ENCODE assay signal across 22 mouse cellular contexts in genomic region chr6:15780688-15781087, GRCm38 (mm10).
DNase-seq lines count a peak whose midpoint lies in the region; ATAC-seq and TF ChIP-seq lines count a peak whose summit lies in the region.
"Had no signal": no experiment of that assay in that cellular context is flagged by ENCODE, and none has a peak within 500 bp of the region (broad histone marks: within the 10 kb centered on the region; RNA-seq: fewer than 3 reads in every experiment).

No protein-coding gene starts in this region.

- no peak overlapping the region for H3K4me3 ChIP-seq in heart, postnatal 0 days (ENCODE audit: low read depth, low read length)
- no peak overlapping the region for H3K4me3 ChIP-seq in forebrain, embryonic 12.5 days (replicated peaks)
- H3K4me3 ChIP-seq: embryonic facial prominence, embryonic 13.5 days; forebrain, embryonic 10.5 days; forebrain, embryonic 15.5 days; heart, embryonic 13.5 days; hindbrain, embryonic 12.5 days; intestine, embryonic 15.5 days had no signal

- H3K36me3 ChIP-seq in heart, postnatal 0 days (replicated peaks; ENCODE audit: control insufficient read depth, insufficient read depth, low read length) = no peaks in the 10 kb centered on the region; the same call in 1 of the 2 replicates
- no peaks in the 10 kb centered on the region for H3K36me3 ChIP-seq in forebrain, embryonic 12.5 days (replicated peaks)
- H3K36me3 ChIP-seq: forebrain, embryonic 10.5 days; forebrain, embryonic 15.5 days; hindbrain, embryonic 12.5 days; intestine, embryonic 15.5 days had no signal

- no peak for ATAC-seq in heart, postnatal 0 days (ENCODE audit: insufficient read depth, low read depth)
- no peak for ATAC-seq in forebrain, embryonic 12.5 days (ENCODE audit: low FRiP score)
- ATAC-seq: forebrain, embryonic 15.5 days; hindbrain, embryonic 16.5 days; intestine, embryonic 15.5 days had no signal

- 0 out of 2 replicates have a peak overlapping the region, but pooled peaks have one; percentile 20 for H3K27ac ChIP-seq in heart, postnatal 0 days (ENCODE audit: low read depth)
- H3K27ac ChIP-seq in forebrain, embryonic 12.5 days = no peak overlapping the region
- H3K27ac ChIP-seq: embryonic facial prominence, embryonic 13.5 days; forebrain, embryonic 10.5 days; forebrain, embryonic 15.5 days; heart, embryonic 13.5 days; hindbrain, embryonic 12.5 days; intestine, embryonic 15.5 days had no signal

- DNase-seq in heart, postnatal 0 days (ENCODE audit: low spot score) = no peak
- DNase-seq in heart, adult 8-10 months (ENCODE audit: low spot score) = no peak
- peak; percentile 36 for DNase-seq in 3134 (ENCODE audit: extremely low read depth, insufficient read length, low spot score)
- DNase-seq in adipocyte (ENCODE audit: low spot score) = peak; percentile 47
- DNase-seq in induced T-regulatory cell, adult 2 months (ENCODE audit: low read depth) = peak; percentile 20
- no peak for DNase-seq in cerebellum, postnatal 36 days
- DNase-seq in layer of hippocampus, adult 8-10 months (ENCODE audit: low spot score in 2 of 2) = no peak
- DNase-seq: adrenal gland, postnatal 10 days; cerebellum, adult 11-12 months; cerebellum, adult 9-10 months; cerebellum, postnatal 25 days; gastrocnemius, postnatal 25 days; heart, postnatal 10 days; heart, postnatal 4 days had no signal

- no peak overlapping the region for H3K9ac ChIP-seq in heart, postnatal 0 days (replicated peaks; ENCODE audit: low read depth, low read length)
- H3K9ac ChIP-seq in forebrain, embryonic 12.5 days = no peak overlapping the region
- H3K9ac ChIP-seq: embryonic facial prominence, embryonic 13.5 days; forebrain, embryonic 15.5 days; heart, embryonic 13.5 days; hindbrain, embryonic 12.5 days; intestine, embryonic 15.5 days had no signal

- H3K27me3 ChIP-seq in heart, postnatal 0 days (ENCODE audit: control insufficient read depth, insufficient read depth, low read length) = no peaks in the 10 kb centered on the region
- H3K27me3 ChIP-seq in forebrain, embryonic 12.5 days = no peaks in the 10 kb centered on the region
- H3K27me3 ChIP-seq: embryonic facial prominence, embryonic 13.5 days; forebrain, embryonic 15.5 days; heart, embryonic 13.5 days; hindbrain, embryonic 12.5 days; intestine, embryonic 15.5 days had no signal

- no peak for TF ChIP-seq EP300 in heart, postnatal 0 days (IDR thresholded peaks at IDR 0.05; ENCODE audit: low read depth)

- 65% methylated on average over 2 of the region's 2 CpGs for WGBS in heart, postnatal 0 days
- WGBS in forebrain, embryonic 12.5 days = 93% methylated on average over 2 of the region's 2 CpGs

- TF ChIP-seq CTCF in heart, postnatal 0 days (IDR thresholded peaks at IDR 0.05; ENCODE audit: low read depth) = no peak

- H3K4me2 ChIP-seq in heart, postnatal 0 days (ENCODE audit: low read depth, low read length) = no peak overlapping the region
- no peak overlapping the region for H3K4me2 ChIP-seq in forebrain, embryonic 12.5 days
- H3K4me2 ChIP-seq: embryonic facial prominence, embryonic 13.5 days; forebrain, embryonic 15.5 days; heart, embryonic 13.5 days; hindbrain, embryonic 12.5 days; intestine, embryonic 15.5 days had no signal

- H3K4me1 ChIP-seq in heart, postnatal 0 days (ENCODE audit: control insufficient read depth, insufficient read depth) = no peaks in the 10 kb centered on the region
- no peaks in the 10 kb centered on the region for H3K4me1 ChIP-seq in forebrain, embryonic 12.5 days
- H3K4me1 ChIP-seq: embryonic facial prominence, embryonic 13.5 days; forebrain, embryonic 10.5 days; forebrain, embryonic 15.5 days; hindbrain, embryonic 12.5 days; intestine, embryonic 15.5 days had no signal

- H3K9me3 ChIP-seq in heart, postnatal 0 days (replicated peaks; ENCODE audit: control insufficient read depth, low read length) = no peaks in the 10 kb centered on the region
- no peaks in the 10 kb centered on the region for H3K9me3 ChIP-seq in forebrain, embryonic 12.5 days
- H3K9me3 ChIP-seq: embryonic facial prominence, embryonic 13.5 days; forebrain, embryonic 10.5 days; forebrain, embryonic 15.5 days; heart, embryonic 13.5 days; hindbrain, embryonic 12.5 days; intestine, embryonic 15.5 days had no signal

Comparison
In these comparisons a context has a peak if more than half of its experiments do, and no peak if none do; other contexts are left out.
1. DNase-seq: peak in 3134 (single experiment), adipocyte (single experiment) and induced T-regulatory cell, adult 2 months (single experiment); none in heart, postnatal 0 days (single experiment), heart, adult 8-10 months (single experiment), cerebellum, postnatal 36 days (0 of 2) and layer of hippocampus, adult 8-10 months (0 of 2).